Mouse (Mus musculus) cerebellum, adult 2 months (tissue): Measurements from ENCODE around the gene Mgarp.

Experiments used
- CTCF ChIP-seq: fragments of 200-500 bp; IDR thresholded peaks from 2 replicates; pipeline ENCODE4 v1.5.1; 2011; ENCODE audit warnings: low read depth, mild to moderate bottlenecking, control low read depth, low read length, moderate library complexity, borderline replicate concordance; ENCODE audit not compliant: insufficient read depth
- POLR2A ChIP-seq: fragments of 200-500 bp; IDR thresholded peaks from 2 replicates; pipeline ENCODE4 v1.6.1; 2011; ENCODE audit warnings: low read length, control low read depth, borderline replicate concordance; ENCODE audit not compliant: insufficient read depth

DNA sequence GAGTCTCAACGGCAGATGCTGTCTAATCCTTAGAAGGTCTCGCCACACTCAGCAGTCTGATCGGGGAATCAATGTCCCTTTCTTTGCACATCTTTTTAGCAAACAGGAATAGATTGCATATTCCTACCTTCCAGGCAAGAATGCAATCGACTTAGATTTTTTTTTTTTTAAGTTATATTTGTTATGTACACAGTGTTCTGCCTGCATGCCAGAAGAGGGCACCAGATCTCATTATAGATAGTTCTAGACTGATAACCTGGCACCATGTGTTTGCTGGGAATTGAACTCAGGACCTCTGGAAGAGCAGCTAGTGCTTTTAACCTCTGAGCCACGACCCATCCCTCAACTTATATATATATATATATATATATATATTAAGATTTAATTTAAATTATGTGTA lies 23.0 kb downstream of the Mgarp start:
- TF ChIP-seq CTCF (no peak), POLR2A (no peak)
